7 mouse cellular contexts compared by ENCODE assay signal in the genomic region with DNA sequence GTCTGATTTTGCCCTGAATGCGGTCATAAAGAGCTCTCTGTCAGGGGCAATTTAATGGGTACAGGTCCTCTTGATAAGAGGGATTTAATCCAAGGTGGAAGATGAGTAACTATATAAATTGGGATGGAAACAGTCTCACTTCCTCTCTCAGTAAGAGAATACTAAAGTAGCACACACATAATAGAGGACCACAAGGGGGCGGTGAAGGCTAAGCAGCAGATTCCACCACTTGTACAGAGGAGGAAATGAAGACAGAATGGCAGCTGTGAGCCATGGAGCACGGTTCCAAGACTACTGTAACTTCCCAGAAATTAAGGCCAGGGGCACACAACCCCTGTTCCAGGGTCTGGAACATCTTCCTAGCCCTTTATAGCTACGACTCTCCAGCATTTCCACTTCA.
A peak's percentile ranks its signal among the peaks of the same experiment; 100 is the strongest.
DNase-seq lines count a peak whose midpoint lies in the region; TF ChIP-seq lines count a peak whose summit lies in the region.
"Not testable (repeated sequence)": the region's sequence is repeated elsewhere in the genome, so short reads cannot be mapped to it uniquely, and the experiment has no call there.

No protein-coding gene starts in this region.

- intact Hi-C loops in heart, postnatal 14 days (cut with DNase I) = not testable (repeated sequence)

- DNase-seq in 416B (ENCODE audit: low read depth) (peak; percentile 46), ZHBTc4 (ENCODE audit: low read depth, low spot score) (peak; percentile 51)
- peak; percentile 15 to 47 for DNase-seq in adrenal gland, postnatal 36 days
- DNase-seq in heart, postnatal 14 days = peak; percentile 19 to 48
- peak; percentile 61 for DNase-seq in kidney, adult 9 months
- peak; percentile 5 for DNase-seq in lung, adult 2 months
- DNase-seq in testis, postnatal 10 days (ENCODE audit: low spot score) = peak; percentile 65

- 23% methylated on average over 3 of the region's 4 CpGs for WGBS in lung, adult 2 months

- H3K4me1 ChIP-seq in lung, adult 2 months (ENCODE audit: control insufficient read depth, insufficient read depth, low read length) = not testable (repeated sequence)

- TF ChIP-seq POLR2A in lung, adult 2 months (IDR thresholded peaks at IDR 0.05; ENCODE audit: borderline replicate concordance, extremely low read depth, low read depth, low read length) = not testable (repeated sequence)

- not testable (repeated sequence) for TF ChIP-seq CTCF in lung, adult 2 months (IDR thresholded peaks at IDR 0.05; ENCODE audit: insufficient read depth, low read length)

- H3K4me3 ChIP-seq in lung, adult 2 months (replicated peaks; ENCODE audit: extremely low read depth, low read depth, low read length) = not testable (repeated sequence)

Comparison
In these comparisons a context has a peak if more than half of its experiments do, and no peak if none do; other contexts are left out.
1. DNase-seq: peak in every context shown above with its lines; median percentile 65 in testis, postnatal 10 days; 61 in kidney, adult 9 months; 51 in ZHBTc4; 46 in 416B; 34 in heart, postnatal 14 days; 31 in adrenal gland, postnatal 36 days; 5 in lung, adult 2 months.